Mouse (Mus musculus) G1E-ER4 (cell line): ENCODE data around the gene Slc6a3. TPM values are rescaled to one million over a fixed set of nuclear protein-coding genes. Genes with fewer than 3 reads are reported as not detected.

Experiments
- GATA1 ChIP-seq: IDR thresholded peaks from one replicate; pipeline ENCODE4 v1.8.0; 2012; ENCODE audit warnings: low read length, inconsistent platforms
- polyA plus RNA-seq: library from polyadenylated mRNA; stranded (reverse); fragments of >175 nt; gene quantifications from 2 replicates; pipeline ENCODE4 v1.2.3, GENCODE M21; 2012

Gene Slc6a3
- polyA plus RNA-seq: not detected in 2 replicates

DNA sequence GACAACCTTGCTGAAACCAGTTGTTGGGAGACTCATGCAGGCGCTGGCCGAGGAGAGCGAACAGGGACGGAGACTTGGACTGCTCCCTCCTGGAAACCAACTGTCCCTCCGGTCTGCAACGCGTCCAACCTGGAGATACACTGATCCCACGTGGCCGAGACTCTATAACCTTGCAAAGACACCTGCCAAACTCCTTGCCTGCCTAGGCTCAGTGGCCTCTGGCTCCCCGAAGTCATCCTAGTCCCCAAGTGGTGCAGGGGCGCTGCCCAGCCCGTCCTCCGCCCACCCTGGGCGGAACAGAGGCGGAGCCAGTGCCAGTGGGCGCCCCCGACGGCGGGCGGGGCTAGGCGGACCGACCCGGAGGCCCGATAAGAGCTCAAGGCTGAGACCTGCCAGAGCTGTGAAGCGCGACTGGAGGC lies at the start of gene Slc6a3:
Slc6a3 (plus strand) TSS at position 345 of the 419 bp plus-strand sequence.
- TF ChIP-seq GATA1: no peak

DNA sequence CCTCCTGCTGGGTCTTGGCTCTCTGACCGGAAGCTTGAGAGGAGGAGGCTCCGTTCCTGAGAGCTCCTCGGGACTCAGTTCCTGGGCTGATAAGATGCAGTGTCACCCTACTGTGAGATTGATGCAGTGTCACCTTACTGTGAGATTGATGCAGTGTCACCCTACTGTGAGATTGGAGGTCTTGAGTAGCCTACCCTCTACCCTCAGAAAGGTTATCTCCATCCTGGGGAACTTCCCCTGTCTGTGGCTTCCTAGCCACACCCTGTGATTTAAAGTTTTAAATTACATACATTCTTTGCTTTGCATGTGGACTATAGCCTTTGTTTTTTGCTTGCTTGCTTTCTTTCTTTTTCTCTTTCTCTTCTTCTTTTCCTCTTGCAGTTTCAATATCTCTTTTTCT lies 48.4 kb upstream of the Slc6a3 start:
- TF ChIP-seq GATA1: no peak

- no peak for TF ChIP-seq GATA1
These were observed 47.8 kb upstream of the Slc6a3 start for GRCm38 (mm10) chr13:73488707-73489106.

DNA sequence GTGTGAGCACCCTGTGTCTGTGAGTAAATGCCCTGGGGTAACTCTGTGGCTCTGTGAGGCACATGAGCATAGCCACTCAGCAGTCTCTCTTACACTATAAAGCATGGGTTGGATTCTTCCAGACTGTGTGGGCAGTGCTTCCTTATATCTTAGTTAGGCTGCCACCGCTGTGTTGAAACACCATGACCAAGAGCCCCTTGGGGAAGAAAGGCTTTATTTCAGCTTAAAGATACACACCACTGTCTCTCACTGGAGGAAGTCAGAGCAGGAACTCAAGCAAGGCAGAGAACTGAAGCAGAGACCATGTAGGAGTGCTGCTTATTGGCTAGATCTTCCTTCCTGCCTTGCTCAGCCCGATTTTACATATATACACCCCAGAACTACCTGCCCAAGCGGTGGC lies 46.6 kb upstream of the Slc6a3 start:
- TF ChIP-seq GATA1: no peak

DNA sequence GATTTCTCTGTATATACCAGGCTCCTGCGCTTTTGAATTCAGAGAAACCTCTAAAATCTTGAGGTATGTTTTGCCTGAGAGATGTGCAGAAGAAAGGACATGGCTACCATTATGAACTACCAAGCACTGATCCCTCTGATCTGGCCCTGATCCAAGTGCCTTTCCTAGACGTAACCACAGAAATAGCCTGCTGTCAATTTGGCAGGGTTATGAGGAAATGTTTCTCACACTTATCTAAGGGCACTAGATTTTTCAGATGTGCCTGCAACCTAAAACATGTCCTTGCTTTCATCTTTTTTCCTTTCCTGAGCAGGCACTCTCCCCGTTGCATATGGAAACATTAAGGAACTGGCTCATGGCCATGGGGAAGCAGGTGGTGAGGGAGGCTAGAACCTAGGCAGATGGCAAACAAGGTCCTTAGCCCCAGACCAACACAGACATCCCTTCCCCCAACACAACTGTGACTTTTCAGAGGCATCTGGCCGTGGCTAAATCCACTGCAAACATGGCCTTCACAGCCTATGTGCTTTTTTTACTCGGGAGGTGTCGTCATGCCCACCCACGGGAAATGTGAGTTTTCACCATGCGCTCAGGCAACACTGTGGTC lies 45.9 kb upstream of the Slc6a3 start:
- TF ChIP-seq GATA1: no peak

DNA sequence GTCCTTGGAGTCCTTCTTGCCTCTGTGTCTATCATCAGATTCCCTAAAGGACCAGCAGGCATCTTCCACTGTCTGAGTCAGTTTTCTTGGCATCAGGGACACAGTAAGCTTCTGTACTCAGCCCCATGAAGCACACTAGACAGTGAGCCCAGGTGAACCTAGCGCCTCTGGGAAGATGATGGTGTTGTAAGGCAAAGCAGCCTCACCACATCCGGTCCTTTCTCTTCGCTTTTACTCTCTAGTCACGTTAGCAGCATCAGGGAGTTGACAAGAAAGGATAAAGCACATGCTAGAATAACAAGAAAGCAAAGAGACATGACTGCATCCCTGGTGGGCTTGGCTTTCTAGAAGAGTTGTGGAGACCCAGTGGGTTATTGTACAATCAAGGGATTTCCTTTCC lies 43.4 kb upstream of the Slc6a3 start:
- TF ChIP-seq GATA1: no peak

DNA sequence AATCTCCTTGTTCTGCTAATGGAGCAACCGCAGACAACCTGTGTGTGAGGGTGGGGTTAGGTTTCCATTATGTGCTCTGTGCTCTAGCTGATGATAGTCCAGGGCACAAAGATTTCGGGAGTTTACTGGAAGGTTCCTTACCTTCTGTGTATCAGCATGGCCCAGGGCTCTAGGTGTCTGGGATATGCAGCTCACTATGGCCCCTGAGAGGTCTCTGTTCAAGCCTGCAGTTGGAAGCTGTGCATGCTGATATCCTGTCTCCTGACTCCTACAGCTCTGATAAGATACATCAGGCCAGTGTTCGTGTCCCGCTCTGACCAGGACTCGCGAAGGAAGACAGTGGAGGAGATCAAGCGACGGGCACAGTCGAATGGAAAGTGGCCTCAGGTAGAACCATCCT lies 42.0 kb upstream of the Slc6a3 start:
- TF ChIP-seq GATA1: no peak

GRCm38 (mm10) chr13:73496137-73496536 lies 40.4 kb upstream of the Slc6a3 start:
- no peak for TF ChIP-seq GATA1

DNA sequence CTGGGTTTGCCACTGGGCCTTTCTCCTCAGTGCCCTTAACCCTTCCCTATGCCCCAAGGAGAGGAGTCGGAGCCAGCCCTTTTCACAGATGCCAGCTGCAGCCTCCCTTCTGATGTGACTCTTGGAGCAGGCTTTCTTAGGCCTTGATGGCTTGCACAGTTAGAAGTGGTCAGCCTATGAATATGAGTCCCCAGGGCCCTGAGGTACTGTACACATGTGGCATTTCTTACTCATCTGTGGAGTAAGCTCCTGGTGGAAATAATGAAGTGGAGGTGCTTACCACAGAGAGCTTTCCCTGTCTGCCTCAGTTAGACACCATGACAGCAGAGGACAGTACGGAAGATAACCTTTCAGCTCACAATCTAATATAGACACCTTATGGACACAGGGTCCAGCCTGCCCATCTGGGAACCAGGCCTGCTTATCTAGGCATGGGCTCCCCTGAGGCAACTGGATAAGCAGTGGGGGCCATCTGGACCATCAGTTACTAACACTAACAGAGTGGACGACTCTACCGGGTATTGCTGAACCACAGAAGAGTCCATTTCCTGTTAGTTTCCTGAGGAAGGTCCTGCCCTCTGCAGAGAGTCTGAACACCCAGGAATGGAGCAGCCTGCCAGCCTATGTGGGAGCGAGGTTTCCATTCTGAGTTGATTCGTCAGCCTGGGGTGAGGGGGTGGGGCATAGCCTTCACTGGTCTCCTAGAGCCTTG lies 36.5 kb upstream of the Slc6a3 start:
- TF ChIP-seq GATA1: no peak

- TF ChIP-seq GATA1: no peak
These were observed 33.8 kb upstream of the Slc6a3 start for GRCm38 (mm10) chr13:73502719-73503118.

- TF ChIP-seq GATA1: no peak
These were observed 30.7 kb upstream of the Slc6a3 start for GRCm38 (mm10) chr13:73505686-73506467.

DNA sequence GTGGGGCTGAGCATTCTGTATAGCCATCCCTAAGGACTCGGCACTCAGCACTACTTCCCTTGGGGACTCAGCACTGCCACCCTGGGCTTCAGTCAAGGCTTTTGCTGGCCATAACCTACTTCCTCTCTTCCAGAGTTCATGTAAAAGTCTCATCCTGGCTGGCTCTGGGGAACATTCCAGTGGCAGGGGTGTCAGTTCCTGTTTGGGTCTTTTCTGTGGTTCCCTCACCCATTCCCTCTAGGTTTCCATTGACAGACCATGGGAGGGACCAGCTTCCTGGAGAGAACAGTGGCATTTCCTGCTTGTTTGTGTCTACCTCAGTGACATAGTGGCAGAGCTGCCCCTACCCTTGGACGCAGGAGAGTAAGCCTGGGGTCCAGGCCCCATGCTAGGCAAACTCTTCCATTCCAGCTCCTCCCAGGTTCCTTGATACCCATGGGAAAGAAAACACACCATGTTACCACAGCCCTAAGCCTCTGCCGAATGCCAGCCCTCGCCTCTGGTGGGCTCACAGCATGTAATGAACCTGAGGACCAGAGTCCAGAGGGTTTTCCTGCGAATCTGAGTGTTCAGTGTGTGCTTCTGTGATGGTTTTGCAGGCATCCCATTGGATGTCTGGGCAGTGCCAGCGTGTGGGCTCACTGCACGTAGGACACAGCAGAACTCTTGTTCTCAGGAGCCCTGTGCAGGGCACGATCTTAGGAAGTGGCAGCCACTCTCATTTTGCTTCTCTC lies 27.6 kb upstream of the Slc6a3 start:
- no peak for TF ChIP-seq GATA1

GRCm38 (mm10) chr13:73509869-73510268 lies 26.7 kb upstream of the Slc6a3 start:
- no peak for TF ChIP-seq GATA1

GRCm38 (mm10) chr13:73512776-73513673 lies 23.5 kb upstream of the Slc6a3 start:
- TF ChIP-seq GATA1: no peak

DNA sequence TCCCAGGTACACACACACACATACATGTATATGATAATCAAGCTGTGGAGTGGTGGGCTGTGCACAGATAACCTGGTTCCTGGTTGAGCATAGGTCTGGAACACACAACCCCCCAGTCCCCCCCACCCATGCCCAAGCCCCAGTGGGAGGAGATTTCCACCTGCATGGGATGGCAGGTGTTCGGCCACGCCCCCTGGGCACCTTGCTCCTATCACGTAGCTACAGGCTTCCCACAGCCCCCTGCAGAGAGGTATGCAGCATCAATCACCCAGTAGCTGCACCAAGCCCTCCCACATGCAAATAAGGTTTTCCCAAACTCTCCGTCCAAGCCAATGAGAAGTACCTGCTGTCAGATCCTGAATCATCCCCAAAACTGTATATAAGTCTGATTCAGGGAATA lies 19.7 kb upstream of the Slc6a3 start:
- TF ChIP-seq GATA1: no peak
